In genomic region chr3:139899213-139899612, GRCm38 (mm10) we compare ENCODE assay signal across 25 mouse cellular contexts.
DNase-seq lines count a peak whose midpoint lies in the region; ATAC-seq and TF ChIP-seq lines count a peak whose summit lies in the region.
"Had no signal": no experiment of that assay in that cellular context is flagged by ENCODE, and none has a peak within 500 bp of the region (broad histone marks: within the 10 kb centered on the region; RNA-seq: fewer than 3 reads in every experiment).

No protein-coding gene starts in this region.

- no peaks in the 10 kb centered on the region for H3K36me3 ChIP-seq in forebrain, embryonic 13.5 days (ENCODE audit: poor library complexity, severe bottlenecking)
- no peaks in the 10 kb centered on the region for H3K36me3 ChIP-seq in forebrain, embryonic 16.5 days (ENCODE audit: control insufficient read depth, insufficient read depth)
- H3K36me3 ChIP-seq in midbrain, embryonic 12.5 days, result no peaks in the 10 kb centered on the region
- H3K36me3 ChIP-seq in midbrain, embryonic 10.5 days, result no peaks in the 10 kb centered on the region
- no peaks in the 10 kb centered on the region for H3K36me3 ChIP-seq in thymus, adult 2 months (ENCODE audit: control insufficient read depth, insufficient read depth, low read length)
- H3K36me3 ChIP-seq: embryonic facial prominence, embryonic 15.5 days; heart, embryonic 12.5 days; hindbrain, embryonic 10.5 days; limb, embryonic 10.5 days had no signal

- H3K27me3 ChIP-seq in forebrain, embryonic 13.5 days, result no peaks in the 10 kb centered on the region
- H3K27me3 ChIP-seq in forebrain, embryonic 16.5 days (replicated peaks; ENCODE audit: control insufficient read depth, insufficient read depth, low read length), result no peaks in the 10 kb centered on the region
- H3K27me3 ChIP-seq in midbrain, embryonic 12.5 days, result no peaks in the 10 kb centered on the region
- no peaks in the 10 kb centered on the region for H3K27me3 ChIP-seq in midbrain, embryonic 10.5 days (ENCODE audit: low read depth, poor library complexity, severe bottlenecking)
- no peaks in the 10 kb centered on the region for H3K27me3 ChIP-seq in thymus, adult 2 months (ENCODE audit: control insufficient read depth, insufficient read depth, low read length)
- H3K27me3 ChIP-seq: embryonic facial prominence, embryonic 15.5 days; heart, embryonic 12.5 days had no signal

- peaks cover 13% of the 10 kb centered on the region for H3K4me1 ChIP-seq in forebrain, embryonic 13.5 days
- peaks cover 3% of the 10 kb centered on the region; the same call in 1 of the 2 replicates for H3K4me1 ChIP-seq in forebrain, embryonic 16.5 days (replicated peaks; ENCODE audit: control insufficient read depth, insufficient read depth, low read length)
- peaks cover 11% of the 10 kb centered on the region for H3K4me1 ChIP-seq in midbrain, embryonic 12.5 days
- H3K4me1 ChIP-seq in midbrain, embryonic 10.5 days, result peaks cover 11% of the 10 kb centered on the region
- no peaks in the 10 kb centered on the region for H3K4me1 ChIP-seq in thymus, adult 2 months (replicated peaks; ENCODE audit: control insufficient read depth, insufficient read depth, low read length)
- H3K4me1 ChIP-seq: embryonic facial prominence, embryonic 15.5 days; heart, embryonic 12.5 days had no signal

- H3K9ac ChIP-seq in forebrain, embryonic 13.5 days, result no peak overlapping the region
- H3K9ac ChIP-seq in forebrain, embryonic 16.5 days (replicated peaks; ENCODE audit: low read depth, low read length), result no peak overlapping the region
- no peak overlapping the region for H3K9ac ChIP-seq in midbrain, embryonic 12.5 days (replicated peaks)
- H3K9ac ChIP-seq: embryonic facial prominence, embryonic 15.5 days; heart, embryonic 12.5 days had no signal

- H3K4me3 ChIP-seq in forebrain, embryonic 13.5 days, result no peak overlapping the region
- no peak overlapping the region for H3K4me3 ChIP-seq in forebrain, embryonic 16.5 days (replicated peaks; ENCODE audit: low read length)
- H3K4me3 ChIP-seq in midbrain, embryonic 12.5 days, result no peak overlapping the region
- H3K4me3 ChIP-seq in midbrain, embryonic 10.5 days, result no peak overlapping the region
- no peak overlapping the region for H3K4me3 ChIP-seq in thymus, adult 2 months (ENCODE audit: control insufficient read depth, insufficient read depth, low read length)
- H3K4me3 ChIP-seq: embryonic facial prominence, embryonic 15.5 days; heart, embryonic 12.5 days; hindbrain, embryonic 10.5 days; layer of hippocampus, adult 2 months; limb, embryonic 10.5 days had no signal

- no peaks in the 10 kb centered on the region for H3K9me3 ChIP-seq in forebrain, embryonic 13.5 days (replicated peaks)
- no peaks in the 10 kb centered on the region for H3K9me3 ChIP-seq in forebrain, embryonic 16.5 days (ENCODE audit: control insufficient read depth, low read length)
- no peaks in the 10 kb centered on the region for H3K9me3 ChIP-seq in midbrain, embryonic 12.5 days
- H3K9me3 ChIP-seq in midbrain, embryonic 10.5 days (replicated peaks), result no peaks in the 10 kb centered on the region
- H3K9me3 ChIP-seq: embryonic facial prominence, embryonic 15.5 days; hindbrain, embryonic 10.5 days; limb, embryonic 10.5 days had no signal

- TF ChIP-seq POLR2A in brain, embryonic 14.5 days (IDR thresholded peaks at IDR 0.05; ENCODE audit: borderline replicate concordance, extremely low read depth, insufficient read depth, insufficient read length, poor library complexity, severe bottlenecking), result no peak
- no peak for TF ChIP-seq POLR2A in thymus, adult 2 months (IDR thresholded peaks at IDR 0.05; ENCODE audit: control insufficient read depth, extremely low read depth, insufficient read depth, low read length, poor library complexity)

- no peak overlapping the region for H3K4me2 ChIP-seq in forebrain, embryonic 13.5 days
- H3K4me2 ChIP-seq in forebrain, embryonic 16.5 days (ENCODE audit: low read length), result no peak overlapping the region
- H3K4me2 ChIP-seq in midbrain, embryonic 12.5 days (replicated peaks), result no peak overlapping the region
- H3K4me2 ChIP-seq: embryonic facial prominence, embryonic 15.5 days; heart, embryonic 12.5 days had no signal

- H3K27ac ChIP-seq in forebrain, embryonic 13.5 days, result no peak overlapping the region
- H3K27ac ChIP-seq in forebrain, embryonic 16.5 days (ENCODE audit: low read length), result no peak overlapping the region
- no peak overlapping the region for H3K27ac ChIP-seq in midbrain, embryonic 12.5 days (replicated peaks)
- no peak overlapping the region for H3K27ac ChIP-seq in midbrain, embryonic 10.5 days (replicated peaks)
- no peak overlapping the region for H3K27ac ChIP-seq in thymus, adult 2 months (ENCODE audit: control insufficient read depth, insufficient read depth, low read length)
- H3K27ac ChIP-seq: embryonic facial prominence, embryonic 15.5 days; hindbrain, embryonic 10.5 days; layer of hippocampus, adult 2 months; limb, embryonic 10.5 days; macrophage had no signal

- no peak for DNase-seq in midbrain, embryonic 10.5 days (ENCODE audit: low spot score)
- peak; percentile 68 for DNase-seq in brain, embryonic 14.5 days (ENCODE audit: low read depth)
- DNase-seq in embryo, embryonic 11 days, result peak; percentile 45
- no peak for DNase-seq in liver
- no peak for DNase-seq in thymus, adult 2 months
- DNase-seq: adrenal gland, adult 2 months; cerebellum, adult 8-10 months; gastrocnemius, postnatal 14 days; heart, adult 11 months; heart, postnatal 10 days; kidney, adult 8-10 months; kidney, postnatal 10 days; right cerebral cortex, adult 18-20 months; right cerebral cortex, postnatal 4 days; thymus, postnatal 25 days had no signal

- no peak for TF ChIP-seq CTCF in brain, embryonic 14.5 days (IDR thresholded peaks at IDR 0.05; ENCODE audit: borderline replicate concordance, extremely low read depth, insufficient read depth, insufficient read length)
- TF ChIP-seq CTCF in thymus, adult 2 months (IDR thresholded peaks at IDR 0.05; ENCODE audit: borderline replicate concordance, control insufficient read depth, extremely low read depth, insufficient read depth, low read length, poor library complexity), result no peak

- 15% methylated on average over 5 of the region's 5 CpGs for WGBS in forebrain, embryonic 13.5 days
- 12% methylated on average over 5 of the region's 5 CpGs for WGBS in forebrain, embryonic 16.5 days
- 18% methylated on average over 5 of the region's 5 CpGs for whole genome bisulfite sequencing in midbrain, embryonic 12.5 days
- WGBS in midbrain, embryonic 10.5 days, result 37% methylated on average over 5 of the region's 5 CpGs
- 87% methylated on average over 5 of the region's 5 CpGs for WGBS in thymus, adult 2 months

- ATAC-seq in forebrain, embryonic 13.5 days, result peak; percentile 57; the same call in 1 of the 2 replicates
- ATAC-seq in forebrain, embryonic 16.5 days, result no peak
- ATAC-seq in midbrain, embryonic 12.5 days (ENCODE audit: low FRiP score, low read depth), result peak; percentile 75; the same call in 1 of the 2 replicates
- ATAC-seq: lung, postnatal 0 days had no signal

Comparison
In these comparisons a context has a peak if more than half of its experiments do, and no peak if none do; other contexts are left out.
1. DNase-seq: peak in brain, embryonic 14.5 days (single experiment) and embryo, embryonic 11 days (single experiment); none in midbrain, embryonic 10.5 days (single experiment), liver (single experiment) and thymus, adult 2 months (single experiment).